Mouse (Mus musculus) skeletal muscle tissue, adult 2 months (tissue): Measurements from ENCODE around the gene Tmod2.
"Not testable (repeated sequence)": the region's sequence is repeated elsewhere in the genome, so short reads cannot be mapped to it uniquely, and the experiment has no call there.

Source experiments
- DNase-seq: peaks from one replicate; pipeline ENCODE4 v3.0.0-alpha.2; 2012; ENCODE audit warnings: low read depth, low spot score

The Tmod2 gene

DNA sequence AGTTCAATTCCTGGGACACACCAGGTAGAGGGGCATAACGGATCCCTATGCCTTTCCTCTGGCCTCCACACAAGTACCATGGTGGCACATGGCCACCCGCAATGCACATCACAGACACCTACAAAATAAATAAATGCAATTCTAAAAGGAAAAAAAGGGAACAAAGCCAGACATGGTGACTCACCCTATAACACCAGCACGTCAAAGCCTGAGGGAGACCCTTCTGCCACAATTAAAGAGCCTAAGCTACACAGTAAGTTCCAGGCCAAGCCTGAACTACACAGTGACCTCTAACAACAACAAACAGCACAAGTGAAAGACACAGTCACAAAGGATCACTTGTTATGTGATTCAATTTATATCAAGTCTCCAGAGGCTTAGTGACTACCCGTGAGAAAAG lies 57.4 kb downstream of the Tmod2 start:
- DNase-seq, result no peak

DNA sequence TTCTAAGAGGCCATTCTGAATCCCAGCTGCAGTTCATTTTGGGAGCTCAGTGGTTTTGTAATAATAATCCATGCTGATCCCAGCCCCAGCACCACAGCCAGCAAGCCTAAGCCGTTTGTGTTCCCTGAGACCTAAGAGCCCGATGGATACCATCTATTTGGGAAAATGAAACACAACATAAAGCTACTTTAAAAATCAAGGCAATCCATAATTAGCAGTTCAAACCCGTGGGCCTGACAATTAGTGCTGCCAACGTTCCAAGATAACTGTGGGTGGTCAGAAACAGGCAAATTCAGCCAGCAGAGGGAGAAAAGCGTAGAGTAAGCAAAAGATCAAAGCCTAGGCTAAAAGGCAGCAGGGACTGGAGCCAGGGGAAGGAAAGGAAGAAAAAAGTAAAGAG lies 59.8 kb downstream of the Tmod2 start:
- DNase-seq, result no peak

DNA sequence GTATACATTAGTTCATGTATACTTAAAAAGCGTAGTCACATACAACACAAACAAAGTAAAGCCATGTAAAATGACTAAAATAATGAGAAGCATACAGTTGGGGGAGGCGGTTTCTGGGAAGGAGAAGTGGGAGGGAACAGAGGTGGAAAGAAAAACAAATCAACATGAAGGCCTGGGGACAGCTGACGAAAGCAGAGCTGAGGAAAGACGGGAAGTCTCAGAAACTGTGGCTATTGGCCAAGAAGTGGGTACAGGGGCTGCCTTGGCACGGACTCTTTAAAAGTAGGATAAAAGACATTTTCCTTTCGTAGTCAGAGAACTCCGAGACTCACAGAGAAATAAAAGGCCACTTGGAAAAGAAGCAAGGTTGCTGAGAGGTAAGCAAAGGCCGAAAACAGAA lies 62.1 kb downstream of the Tmod2 start:
- DNase-seq, result no peak

DNA sequence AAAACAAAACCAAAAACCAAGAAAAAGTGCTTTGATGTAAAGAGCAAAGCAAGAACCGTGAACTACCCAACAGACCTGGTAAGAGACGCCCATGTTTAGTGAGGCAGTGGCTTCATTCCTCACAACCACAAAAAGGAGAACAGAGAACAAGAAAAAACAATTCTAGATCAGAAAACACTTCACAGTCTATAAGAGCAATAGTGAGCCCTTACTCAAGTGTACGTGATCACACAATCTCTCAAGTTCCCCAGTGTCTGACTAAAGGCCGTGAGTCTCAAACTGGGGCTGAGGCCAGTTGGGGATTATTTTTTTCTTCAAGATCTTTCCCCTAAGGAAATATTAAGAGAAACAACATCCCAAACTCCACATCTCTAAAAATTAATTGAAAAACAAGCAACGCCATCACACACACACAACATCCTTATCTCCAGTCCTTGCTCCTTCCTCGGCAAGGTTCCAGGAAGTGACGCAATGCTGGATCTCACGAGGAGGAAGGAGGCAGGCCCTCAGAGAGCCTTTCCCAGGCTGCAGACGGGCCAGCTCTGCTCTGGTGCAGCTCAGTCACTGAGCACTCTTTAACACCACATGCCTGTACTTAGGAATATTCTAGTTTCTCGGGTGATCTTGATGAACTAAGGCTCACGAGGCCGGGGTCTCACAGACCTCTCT lies 64.1 kb downstream of the Tmod2 start:
- DNase-seq, result peak; percentile 90

DNA sequence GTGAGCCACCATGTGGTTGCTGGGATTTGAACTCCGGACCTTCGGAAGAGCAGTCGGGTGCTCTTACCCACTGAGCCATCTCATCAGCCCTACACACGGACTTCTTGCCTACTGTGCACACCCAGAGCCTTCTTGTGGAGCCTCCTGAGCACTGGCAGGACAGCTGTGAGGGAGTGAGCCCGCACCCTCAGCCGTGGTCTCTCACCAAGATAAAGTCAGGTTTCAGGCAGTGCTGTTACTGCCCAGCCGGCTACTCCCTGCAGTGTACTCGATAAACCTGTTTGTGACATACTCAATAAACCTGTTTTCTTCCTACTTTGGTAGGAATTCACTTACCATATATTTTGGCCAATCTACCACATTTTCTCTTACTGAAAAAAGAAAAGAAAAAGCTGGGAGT lies 65.6 kb downstream of the Tmod2 start:
- DNase-seq, result no peak

DNA sequence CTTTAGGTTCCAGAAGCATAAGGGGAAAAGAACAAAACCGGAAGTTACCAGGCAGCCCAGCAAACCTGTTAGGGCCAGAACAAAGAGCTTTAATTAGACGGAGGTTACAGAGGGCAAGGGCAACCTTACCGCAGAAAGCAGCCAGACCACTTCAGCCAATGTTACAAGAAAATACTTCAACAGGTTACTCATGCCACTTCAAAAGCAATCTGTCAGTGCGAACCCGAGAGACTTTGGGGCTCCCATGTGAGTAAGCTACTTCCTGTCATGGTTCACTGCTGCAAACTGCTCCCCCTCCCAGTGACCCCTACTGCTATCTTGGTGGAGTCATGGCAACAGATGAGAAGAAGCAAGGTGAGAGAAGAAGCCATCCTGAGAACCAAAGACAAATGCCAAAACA lies 69.6 kb downstream of the Tmod2 start:
- no peak for DNase-seq

DNA sequence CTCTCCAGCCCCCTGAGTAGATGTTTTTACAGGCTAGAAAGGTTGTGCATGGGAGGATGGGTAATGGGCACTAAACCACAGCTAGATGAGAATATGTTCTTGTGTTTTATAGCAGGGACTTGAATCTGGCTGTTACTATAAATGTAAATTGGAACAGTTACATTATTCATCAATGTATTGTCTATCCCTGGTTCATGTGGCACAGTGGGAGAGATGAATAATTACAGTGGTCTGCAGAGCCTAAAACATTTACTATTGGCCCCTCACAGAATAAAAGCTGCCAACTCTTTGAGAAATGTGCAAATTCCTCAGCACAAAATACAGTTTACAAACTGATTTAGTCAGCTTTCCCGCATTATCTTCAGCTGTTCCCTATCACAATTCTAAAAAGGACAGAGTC lies 74.7 kb downstream of the Tmod2 start:
- no peak for DNase-seq

DNA sequence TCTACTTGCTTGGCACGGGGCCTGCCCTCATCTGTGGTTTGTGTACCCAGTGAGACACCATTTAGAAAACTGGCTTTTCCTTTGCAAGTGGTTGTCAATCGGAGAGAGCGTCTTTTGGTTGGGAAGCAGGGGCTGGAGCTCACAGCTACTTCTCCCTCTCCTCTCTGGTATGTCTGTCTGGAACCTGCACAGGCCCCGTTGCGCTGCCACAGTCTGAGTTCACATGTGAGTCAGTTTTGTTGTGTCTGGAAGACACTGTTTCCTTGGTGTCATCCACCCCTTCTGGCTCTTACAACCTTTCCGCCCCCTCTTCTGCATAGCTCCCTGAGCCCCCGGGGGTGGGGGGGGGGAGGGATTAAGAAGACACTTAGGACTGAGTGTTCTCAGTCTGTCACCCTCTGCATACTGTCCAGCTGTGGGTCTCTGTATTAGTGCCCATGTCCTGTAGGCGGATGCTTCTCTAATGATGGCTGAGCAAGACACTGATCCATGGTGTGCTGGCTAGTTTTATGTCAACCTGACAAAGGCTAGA lies 76.6 kb downstream of the Tmod2 start:
- no peak for DNase-seq

DNA sequence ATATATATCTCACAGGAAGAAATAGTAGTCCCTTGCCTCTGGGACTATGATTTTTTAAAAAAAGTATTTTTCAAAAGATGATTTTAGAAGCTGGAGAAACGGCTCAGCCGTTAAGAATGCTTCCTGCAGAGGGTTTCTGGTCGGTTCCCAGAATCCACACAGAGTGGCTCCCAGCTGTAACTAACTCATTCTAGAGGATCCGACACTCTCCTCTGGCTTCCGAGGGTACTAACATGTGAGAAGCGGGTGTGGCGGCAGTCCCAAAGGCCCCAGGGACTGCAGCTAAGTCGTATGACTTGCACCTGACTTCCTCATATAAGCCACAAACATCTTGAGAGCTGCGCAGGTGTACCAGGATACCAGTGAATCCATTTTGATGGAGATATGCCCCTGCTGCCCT lies 78.1 kb downstream of the Tmod2 start:
- not testable (repeated sequence) for DNase-seq

DNA sequence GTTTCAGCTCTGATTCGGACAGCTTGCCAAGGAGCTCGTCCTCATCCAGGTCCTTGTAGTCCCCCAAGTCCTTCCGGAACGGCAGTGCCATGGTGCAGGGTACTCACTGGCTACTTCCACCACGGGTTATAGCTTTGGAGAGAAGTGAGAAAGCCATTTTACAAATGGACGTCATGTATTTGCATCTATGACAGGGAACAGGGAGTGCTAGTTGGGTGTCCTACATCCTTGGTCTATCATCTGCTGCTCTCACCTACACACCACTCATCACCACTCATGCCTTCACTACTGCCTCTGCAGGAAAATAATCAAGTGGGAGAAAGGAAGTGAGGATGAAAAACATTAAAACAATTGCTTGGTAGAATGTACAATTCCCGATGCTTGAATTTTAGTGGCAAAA lies 78.7 kb downstream of the Tmod2 start:
- DNase-seq, result no peak

DNA sequence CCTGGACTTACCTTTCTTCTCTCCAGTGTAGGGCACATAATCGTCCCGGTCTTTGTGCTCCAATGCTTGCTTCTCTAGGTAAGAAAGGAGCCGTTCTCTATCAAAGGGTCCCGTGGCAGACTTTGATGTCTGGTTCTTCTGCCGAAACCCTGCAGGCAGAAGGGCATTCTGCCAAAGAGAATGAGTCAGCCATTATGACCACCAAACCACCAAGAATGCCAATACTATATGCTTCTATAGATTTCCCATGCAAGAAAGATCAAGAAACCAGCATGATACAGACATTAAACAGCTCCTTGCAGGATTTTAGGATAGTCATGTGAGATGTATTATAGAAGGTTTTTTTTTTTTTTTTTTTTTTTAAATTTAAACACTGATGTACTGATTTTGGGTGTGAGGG lies 81.8 kb downstream of the Tmod2 start:
- DNase-seq, result no peak

DNA sequence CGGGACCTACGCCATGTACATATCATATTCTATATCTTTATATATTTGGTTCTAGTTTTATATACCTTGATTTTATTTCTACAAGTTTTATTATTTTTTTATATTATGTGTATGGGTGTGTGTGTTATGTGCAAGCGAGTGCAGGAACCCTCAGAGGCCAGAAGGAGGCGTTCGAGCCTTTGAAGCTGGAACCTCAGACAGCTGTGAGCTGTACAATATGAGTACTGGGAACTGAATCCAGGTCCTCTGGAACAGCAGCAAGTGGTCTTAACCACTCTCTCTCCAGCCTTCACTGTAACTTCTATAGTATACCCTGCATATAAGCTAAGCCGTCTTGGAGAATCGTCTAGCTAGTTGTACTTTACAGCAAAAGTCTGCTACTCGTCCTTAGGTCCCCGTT lies 83.0 kb downstream of the Tmod2 start:
- DNase-seq, result no peak

DNA sequence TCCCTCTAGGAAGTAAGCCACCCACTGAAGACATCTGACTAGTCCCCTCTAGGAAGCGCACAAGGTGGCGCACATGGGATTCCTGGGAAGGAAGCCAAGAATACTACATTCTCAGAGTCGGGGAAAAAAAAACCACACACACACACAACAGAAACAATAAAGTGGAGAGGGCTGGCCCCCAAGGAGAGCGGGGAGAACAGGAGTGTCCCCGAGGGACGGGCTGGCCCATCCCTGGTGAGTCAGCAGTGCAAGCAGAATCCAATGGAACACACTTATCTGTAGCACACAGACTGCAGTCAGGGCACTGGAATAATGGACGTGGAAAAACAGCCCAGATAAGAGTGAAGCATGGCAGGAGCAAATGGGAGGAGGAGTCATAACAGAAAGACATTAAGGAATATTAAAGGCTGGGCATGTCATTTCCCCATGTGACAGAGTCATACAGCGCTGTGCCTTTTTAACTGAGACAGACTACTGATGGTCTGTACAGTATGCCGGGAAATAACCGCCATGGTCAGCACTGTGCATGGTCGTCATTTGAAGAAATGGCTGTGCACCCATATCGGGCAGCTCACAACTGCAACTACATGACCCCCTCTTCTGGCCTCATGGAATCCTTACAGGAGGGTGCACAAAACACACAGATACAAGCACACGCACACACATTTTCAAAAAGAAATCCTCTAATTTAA lies 83.6 kb downstream of the Tmod2 start:
- peak; percentile 23 for DNase-seq

DNA sequence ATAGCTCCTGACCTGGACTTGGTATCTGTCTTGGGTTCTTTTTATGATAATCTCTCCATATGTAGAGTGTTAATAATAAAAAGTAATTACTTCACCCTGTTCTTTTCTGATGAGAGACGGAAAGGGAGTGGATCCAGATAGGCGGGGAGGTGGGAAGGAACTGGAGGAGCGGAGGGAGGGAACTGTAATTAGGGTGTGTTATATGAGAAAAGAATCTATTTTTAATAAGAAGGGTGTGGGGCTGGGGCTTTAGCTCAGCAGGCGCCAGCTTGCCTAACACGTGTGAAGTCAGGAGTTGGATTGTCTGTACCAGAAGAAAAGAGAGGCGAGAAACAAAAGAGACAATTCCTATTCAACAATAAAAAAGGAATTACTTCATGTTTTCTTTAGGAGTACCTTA lies 87.5 kb downstream of the Tmod2 start:
- DNase-seq, result peak; percentile 53

DNA sequence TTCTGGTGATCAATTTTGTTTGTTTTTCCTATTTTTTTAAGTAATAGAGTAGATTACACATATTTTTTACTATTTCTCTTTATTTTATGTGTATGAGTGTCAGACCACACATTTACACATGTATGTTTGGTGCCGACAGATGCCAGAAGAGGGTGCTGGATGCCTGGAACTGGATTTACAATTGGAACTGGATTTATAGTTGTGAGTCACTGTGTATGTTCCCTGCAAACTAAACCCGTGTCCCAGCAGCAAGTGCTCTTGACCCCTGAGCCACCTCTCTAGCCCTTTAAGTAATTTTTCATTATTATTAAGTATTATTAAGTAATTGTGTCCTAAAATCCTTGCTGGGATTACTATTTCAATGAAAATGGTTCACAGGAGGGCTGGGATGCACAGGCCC lies 88.9 kb downstream of the Tmod2 start:
- no peak for DNase-seq

DNA sequence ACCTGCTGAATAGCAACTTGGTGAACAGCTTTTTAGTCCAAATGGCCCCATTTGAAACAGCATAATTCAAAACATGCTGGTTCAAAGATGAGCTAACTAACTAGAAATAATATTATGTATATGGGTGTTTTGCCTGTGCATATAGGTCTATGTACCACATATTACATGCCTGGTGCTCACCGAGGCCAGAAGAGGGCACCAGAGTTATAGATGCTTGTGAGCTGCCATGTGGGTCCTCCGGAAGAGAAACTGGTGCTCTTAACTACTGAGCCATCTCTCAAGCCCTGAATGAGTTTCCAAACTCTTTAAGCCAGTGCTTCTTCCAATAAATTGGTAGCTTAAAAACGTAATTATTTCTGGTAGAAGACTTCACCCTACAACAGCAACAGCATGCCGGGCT lies 89.3 kb downstream of the Tmod2 start:
- DNase-seq, result no peak

DNA sequence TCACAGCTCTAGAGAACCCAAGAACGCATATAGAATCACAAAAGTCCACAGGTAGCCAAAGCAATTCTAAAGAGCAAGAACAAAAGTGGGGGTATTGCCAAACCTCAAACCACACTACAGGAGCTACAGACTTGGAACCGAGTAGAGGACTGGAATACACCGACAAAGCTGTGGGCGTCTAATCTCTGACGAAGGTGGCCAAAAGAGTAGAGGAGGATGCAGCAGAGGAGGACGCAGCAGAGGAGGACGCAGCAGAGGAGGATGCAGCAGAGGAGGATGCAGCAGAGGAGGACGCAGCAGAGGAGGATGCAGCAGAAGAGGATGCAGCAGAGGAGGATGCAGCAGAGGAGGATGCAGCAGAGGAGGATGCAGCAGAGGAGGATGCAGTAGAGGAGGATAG lies 90.2 kb downstream of the Tmod2 start:
- no peak for DNase-seq

DNA sequence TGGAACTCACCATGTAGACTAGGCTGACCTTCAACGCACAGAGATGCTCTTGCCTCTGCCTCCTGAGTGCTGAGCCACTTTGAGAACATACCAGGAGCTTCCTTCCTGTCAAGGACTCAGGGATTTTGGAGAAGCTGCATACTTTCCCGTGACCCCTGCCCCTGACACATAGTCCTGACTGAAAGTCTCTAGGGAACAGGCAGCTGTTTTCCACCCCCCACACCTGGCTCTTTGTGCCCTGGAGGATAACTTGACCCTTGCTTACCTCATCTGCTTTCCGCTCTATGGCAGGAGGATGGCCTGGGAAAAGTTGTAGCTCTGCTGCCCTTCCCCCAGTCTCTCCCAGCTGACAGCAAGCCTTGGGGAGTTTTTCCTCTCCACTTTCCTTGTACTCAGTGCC lies 93.4 kb downstream of the Tmod2 start:
- DNase-seq, result no peak
